Mouse (Mus musculus) heart, embryonic 11.5 days (tissue): ENCODE measurements around the gene Rem2. TPM values are rescaled to one million over a fixed set of nuclear protein-coding genes. Genes with fewer than 3 reads are reported as not detected.
A peak's percentile ranks its signal among the peaks of the same experiment; 100 is the strongest.

Experiments
- ATAC-seq: fragments of 200-750 bp; cut with Nextera tagmentation; replicated peaks from 2 replicates; pipeline ENCODE4 v1.8.0; 2017; ENCODE audit warnings: moderate library complexity; ENCODE audit not compliant: insufficient number of reproducible peaks, low FRiP score, low TSS enrichment
- H3K27ac ChIP-seq: fragments of 300-500 bp; sonication (generic); 2 replicates; pipeline ENCODE4 v1.5.1; 2014; ENCODE audit warnings: mild to moderate bottlenecking, low read depth, low read length
- H3K27me3 ChIP-seq: fragments of 300-500 bp; sonication (generic); 2 replicates; pipeline ENCODE4 v1.6.1; 2014; ENCODE audit warnings: mild to moderate bottlenecking, low read length, mixed read lengths; ENCODE audit not compliant: control insufficient read depth, insufficient read depth
- H3K36me3 ChIP-seq: fragments of 300-500 bp; sonication (generic); 2 replicates; pipeline ENCODE4 v1.6.1; 2014; ENCODE audit warnings: mild to moderate bottlenecking, low read length, moderate library complexity, mixed read lengths; ENCODE audit not compliant: control insufficient read depth, insufficient read depth
- H3K4me1 ChIP-seq: fragments of 300-500 bp; sonication (generic); 2 replicates; pipeline ENCODE4 v1.6.1; 2014; ENCODE audit warnings: low read length; ENCODE audit not compliant: control insufficient read depth, insufficient read depth
- H3K4me2 ChIP-seq: fragments of 300-500 bp; sonication (generic); 2 replicates; pipeline ENCODE4 v1.6.1; 2014; ENCODE audit warnings: mild to moderate bottlenecking, moderate library complexity
- H3K4me3 ChIP-seq: fragments of 300-500 bp; sonication (generic); 2 replicates; pipeline ENCODE4 v1.5.1; 2014; ENCODE audit warnings: low read depth, low read length
- H3K9ac ChIP-seq: fragments of 300-500 bp; sonication (generic); 2 replicates; pipeline ENCODE4 v1.6.1; 2014; ENCODE audit warnings: mild to moderate bottlenecking, low read depth, low read length, moderate library complexity
- H3K9me3 ChIP-seq: fragments of 300-500 bp; sonication (generic); replicated peaks from 2 replicates; pipeline ENCODE4 v1.6.1; 2016; ENCODE audit warnings: low read length; ENCODE audit not compliant: control insufficient read depth
- WGBS: fragments of 180-500 bp; shearing (Covaris S2); extraction: QIAGEN DNeasy Blood & Tissue Kit; methylation state at CpG from one replicate; pipeline ENCODE4 v1.1.7; 2014; ENCODE audit not compliant: insufficient replicate concordance; 5-methylcytosine and 5-hydroxymethylcytosine counted together
- polyA plus RNA-seq: library from polyadenylated mRNA; unstranded; fragments of >200 nt; fragmentation: Nextera tagmentation; extraction: Ambion mirVana; gene quantifications from 2 replicates; pipeline ENCODE4 v1.2.1, GENCODE M21; 2014

Rem2 gene
- 2.0 TPM in 2 replicates for polyA plus RNA-seq

DNA sequence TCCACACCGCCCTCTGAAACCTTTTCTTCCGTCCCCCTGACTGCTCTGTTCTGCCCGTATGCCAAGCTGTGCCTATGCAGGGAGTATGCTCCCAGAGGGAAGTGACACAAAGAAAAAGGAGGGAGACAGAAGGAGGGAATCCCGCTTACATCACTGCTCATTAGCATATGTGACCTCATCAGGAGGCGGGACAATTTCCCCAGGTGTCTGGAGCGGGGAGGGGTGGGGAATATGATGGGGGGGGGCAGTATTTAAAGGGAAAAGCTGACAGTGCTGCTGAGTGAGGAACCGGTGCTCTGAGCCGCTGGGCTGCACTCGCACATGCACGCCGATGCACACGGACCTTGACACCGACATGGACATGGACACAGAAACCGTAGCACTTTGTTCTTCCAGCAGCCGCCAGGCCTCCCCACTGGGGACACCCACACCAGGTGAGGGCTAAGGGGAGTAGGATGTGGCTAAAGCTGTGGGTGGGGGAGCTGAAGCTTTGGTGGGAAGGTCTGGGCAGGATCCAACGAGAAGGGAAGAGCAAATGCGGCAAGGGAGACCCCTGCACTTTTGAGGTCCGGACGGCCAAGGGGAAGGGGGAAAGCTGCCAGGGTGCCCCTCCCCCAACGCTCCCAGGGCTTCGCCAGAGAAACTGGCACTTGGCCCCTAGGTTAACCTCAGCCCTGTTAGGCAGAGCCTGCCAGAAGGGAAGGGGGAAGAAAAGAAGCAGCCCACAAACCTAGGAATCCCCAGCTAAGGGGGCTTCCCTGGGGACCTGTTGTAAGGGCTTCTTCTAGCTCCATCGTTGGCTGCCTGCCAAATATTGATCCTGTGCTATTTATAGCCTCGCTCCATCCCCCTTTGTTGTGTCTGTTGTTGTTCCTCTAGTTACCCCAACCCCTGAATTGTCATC lies at the start of gene Rem2:
Rem2 (plus strand) TSS at position 160 of the 904 bp plus-strand sequence.
- ATAC-seq, result peak; percentile 51
- Histone ChIP-seq H3K9ac (peak within 1 kb of the TSS; percentile 68), H3K4me3 (peak within 1 kb of the TSS; percentile 54), H3K4me1 (peaks cover 18% of the 10 kb centered on the region), H3K27me3 (peaks cover 30% of the 10 kb centered on the region), H3K27ac (no peak within 1 kb of the TSS), H3K9me3 (no peaks in the 10 kb centered on the region), H3K36me3 (no peaks in the 10 kb centered on the region), H3K4me2 (peak within 1 kb of the TSS; percentile 94)
- 1% methylated on average over 23 of the region's 23 CpGs for WGBS

DNA sequence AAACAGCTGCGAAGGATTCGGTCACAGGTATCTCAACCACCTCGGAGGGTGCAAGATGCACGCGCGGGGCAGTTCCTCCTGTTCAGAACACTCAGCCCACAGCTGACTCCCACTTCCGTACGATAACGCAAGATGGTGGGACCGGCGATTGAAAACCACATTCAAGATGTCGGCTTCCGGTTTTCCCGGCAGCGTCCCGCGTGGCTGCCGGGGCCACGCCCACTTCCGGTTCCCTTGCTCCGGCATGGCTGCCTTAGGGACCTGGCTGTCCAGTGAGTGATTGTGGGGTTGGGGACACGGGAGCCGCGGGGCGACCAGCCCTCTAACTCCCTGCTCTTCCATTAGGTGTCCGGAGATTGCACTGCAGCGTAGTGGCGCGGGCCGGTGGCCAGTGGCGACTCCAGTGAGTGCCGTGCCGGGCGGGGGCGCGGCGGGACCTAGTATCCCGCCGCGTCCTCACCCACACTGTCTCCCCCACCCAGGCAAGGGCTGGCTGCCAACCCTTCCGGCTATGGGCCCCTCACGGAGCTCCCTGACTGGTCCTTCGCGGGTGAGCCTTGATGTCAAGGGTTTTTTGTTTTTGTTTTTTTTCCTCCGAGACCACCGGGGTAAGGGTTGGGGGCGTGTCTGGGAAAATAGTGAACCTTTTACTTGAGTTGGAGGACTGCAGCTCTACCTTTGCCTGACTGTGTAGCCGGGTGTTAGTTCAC lies 49.1 kb upstream of the Rem2 start, which contains the start of gene Mrpl52:
Mrpl52 (plus strand) TSS at position 221 of the 710 bp plus-strand sequence.
- peak within 1 kb of the TSS; percentile 97 for H3K9ac ChIP-seq
- no peaks in the 10 kb centered on the region for H3K36me3 ChIP-seq
- H3K4me3 ChIP-seq, result peak within 1 kb of the TSS; percentile 93
- H3K4me1 ChIP-seq, result peaks cover 25% of the 10 kb centered on the region
- H3K9me3 ChIP-seq, result no peaks in the 10 kb centered on the region
- 1% methylated on average over 48 of the region's 48 CpGs for WGBS
- peak within 1 kb of the TSS; percentile 85 for H3K27ac ChIP-seq
- H3K4me2 ChIP-seq, result peak within 1 kb of the TSS; percentile 73
- H3K27me3 ChIP-seq, result no peaks in the 10 kb centered on the region
- ATAC-seq, result peak; percentile 57

DNA sequence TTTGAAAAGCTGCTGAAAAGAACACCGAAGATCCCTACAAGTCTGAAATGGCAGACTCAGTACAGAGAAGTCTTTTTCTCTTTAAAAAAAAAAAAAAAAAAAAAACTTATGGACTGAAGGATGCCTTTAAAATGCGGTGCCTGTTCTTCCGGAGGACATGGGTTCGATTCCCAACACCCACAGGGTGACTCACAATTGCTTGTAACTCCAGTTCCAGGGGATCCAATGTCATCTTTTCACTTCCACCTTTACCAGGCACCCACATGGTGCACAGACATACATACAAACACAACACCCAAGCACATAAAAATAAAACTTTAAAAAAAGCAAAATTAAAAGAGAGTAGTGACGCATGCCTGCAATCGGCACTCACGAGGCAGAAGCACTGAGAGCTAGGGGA lies 48.2 kb upstream of the Rem2 start:
- Histone ChIP-seq H3K36me3 (no peaks in the 10 kb centered on the region), H3K9ac (no peak overlapping the region), H3K27me3 (no peaks in the 10 kb centered on the region), H3K4me2 (peak overlapping the region; percentile 73), H3K27ac (no peak overlapping the region), H3K4me3 (peak overlapping the region; percentile 93), H3K4me1 (peaks cover 25% of the 10 kb centered on the region), H3K9me3 (no peaks in the 10 kb centered on the region)
- WGBS, result 84% methylated on average over 7 of the region's 7 CpGs
- ATAC-seq, result no peak

DNA sequence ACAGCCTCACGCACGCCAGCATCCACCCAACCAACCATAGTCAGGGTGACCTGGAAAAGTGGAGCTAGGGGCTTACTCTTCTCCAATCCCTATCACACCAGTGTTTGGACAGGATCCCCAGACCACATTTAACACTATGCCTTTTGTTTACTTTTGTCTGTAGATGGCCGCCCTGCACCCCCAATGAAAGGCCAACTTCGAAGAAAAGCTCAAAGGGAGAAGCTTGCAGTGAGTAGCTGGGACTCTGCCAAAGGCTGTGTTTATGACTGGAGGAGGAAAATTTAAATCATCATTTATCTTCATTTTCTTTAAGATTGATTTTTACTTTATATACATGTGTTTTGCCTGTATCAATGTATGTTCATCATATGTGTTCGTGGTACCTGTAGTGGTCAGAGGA lies 47.5 kb upstream of the Rem2 start:
- H3K4me2 ChIP-seq, result no peak overlapping the region
- no peak for ATAC-seq
- H3K9me3 ChIP-seq, result no peaks in the 10 kb centered on the region
- H3K4me3 ChIP-seq, result no peak overlapping the region
- H3K27ac ChIP-seq, result no peak overlapping the region
- H3K9ac ChIP-seq, result no peak overlapping the region
- no peaks in the 10 kb centered on the region for H3K27me3 ChIP-seq
- WGBS, result 86% methylated on average over 5 of the region's 5 CpGs
- peaks cover 32% of the 10 kb centered on the region for H3K4me1 ChIP-seq
- no peaks in the 10 kb centered on the region for H3K36me3 ChIP-seq

DNA sequence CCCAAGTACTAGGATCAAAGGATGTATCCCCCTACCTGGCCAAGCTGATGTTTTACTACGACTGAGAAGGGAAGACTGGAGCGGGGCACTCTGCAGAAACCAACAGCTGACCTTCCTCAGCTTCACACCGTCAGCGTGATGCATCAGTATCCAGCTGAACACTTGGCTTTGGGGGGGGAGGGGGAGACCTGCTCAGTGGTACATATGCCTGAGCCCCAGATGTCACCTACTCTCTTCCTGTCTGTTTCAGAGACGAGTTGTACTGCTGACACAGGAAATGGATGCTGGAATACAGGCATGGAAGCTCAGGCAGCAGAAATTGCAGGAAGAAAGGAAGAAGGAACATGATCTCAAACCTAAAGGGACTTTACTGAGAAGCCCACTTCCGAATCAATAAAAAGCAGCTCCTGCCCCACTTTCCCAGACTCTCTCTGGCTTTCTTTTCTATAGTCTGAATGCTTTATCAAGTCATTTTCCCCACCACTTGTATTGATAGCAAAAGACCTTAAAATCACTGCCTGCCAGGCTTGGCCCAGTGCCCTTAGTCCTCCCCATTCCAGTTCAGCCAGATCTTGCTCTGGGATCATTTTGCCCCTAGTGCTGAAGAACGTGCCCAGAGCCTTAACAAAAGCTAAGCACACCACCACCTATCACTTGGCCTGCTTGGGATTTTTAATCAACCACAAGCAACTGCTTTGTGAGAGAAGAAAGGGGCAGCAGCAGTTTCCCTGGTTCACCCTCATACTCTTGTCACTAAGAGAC lies 46.4 kb upstream of the Rem2 start:
- ATAC-seq, result no peak
- Histone ChIP-seq H3K4me3 (peak overlapping the region; percentile 82), H3K9ac (peak overlapping the region; percentile 99; the same call in 1 of the 2 replicates), H3K9me3 (no peaks in the 10 kb centered on the region), H3K27me3 (no peaks in the 10 kb centered on the region), H3K4me1 (peaks cover 43% of the 10 kb centered on the region), H3K4me2 (peak overlapping the region; percentile 83), H3K27ac (peak overlapping the region; percentile 96), H3K36me3 (no peaks in the 10 kb centered on the region)
- WGBS, result 47% methylated on average over 7 of the region's 7 CpGs

DNA sequence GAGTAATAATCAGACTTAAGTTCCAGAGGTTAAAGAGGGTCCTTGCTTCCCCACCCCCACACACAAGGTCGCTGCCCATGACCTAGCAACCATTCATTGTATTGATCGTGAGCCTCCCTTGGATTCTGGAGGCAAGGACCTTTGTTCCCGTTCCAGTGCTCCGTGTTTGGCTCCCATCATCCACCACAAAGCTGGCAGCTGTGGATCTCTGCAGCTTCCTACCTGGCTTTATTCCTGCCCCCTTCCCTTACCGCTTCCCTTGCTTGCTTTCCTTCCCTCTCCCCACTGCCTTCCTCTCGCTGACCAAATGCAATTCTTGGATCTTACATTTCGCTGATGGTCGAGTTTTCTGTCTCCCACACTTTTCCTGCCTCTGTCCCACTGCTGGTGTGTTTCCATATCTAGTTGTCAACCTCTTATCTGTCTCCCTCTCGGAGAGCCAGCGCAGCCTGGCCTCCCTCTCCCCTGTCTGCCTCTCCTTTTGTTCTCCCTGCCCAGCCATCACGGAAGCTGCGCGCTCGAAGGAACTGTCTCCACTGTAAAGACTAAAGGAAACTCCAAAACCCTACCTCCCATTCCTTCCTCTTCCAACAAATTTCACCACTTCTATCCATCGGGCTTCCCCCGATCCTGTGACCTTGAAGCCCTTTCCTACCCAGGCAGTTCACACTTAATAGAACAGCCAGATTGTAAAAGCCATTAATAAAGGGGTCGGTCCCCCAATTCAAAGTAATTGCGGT lies 45.3 kb upstream of the Rem2 start:
- 3% methylated on average over 18 of the region's 18 CpGs for WGBS
- peak overlapping the region; percentile 83 for H3K4me2 ChIP-seq
- no peak for ATAC-seq

DNA sequence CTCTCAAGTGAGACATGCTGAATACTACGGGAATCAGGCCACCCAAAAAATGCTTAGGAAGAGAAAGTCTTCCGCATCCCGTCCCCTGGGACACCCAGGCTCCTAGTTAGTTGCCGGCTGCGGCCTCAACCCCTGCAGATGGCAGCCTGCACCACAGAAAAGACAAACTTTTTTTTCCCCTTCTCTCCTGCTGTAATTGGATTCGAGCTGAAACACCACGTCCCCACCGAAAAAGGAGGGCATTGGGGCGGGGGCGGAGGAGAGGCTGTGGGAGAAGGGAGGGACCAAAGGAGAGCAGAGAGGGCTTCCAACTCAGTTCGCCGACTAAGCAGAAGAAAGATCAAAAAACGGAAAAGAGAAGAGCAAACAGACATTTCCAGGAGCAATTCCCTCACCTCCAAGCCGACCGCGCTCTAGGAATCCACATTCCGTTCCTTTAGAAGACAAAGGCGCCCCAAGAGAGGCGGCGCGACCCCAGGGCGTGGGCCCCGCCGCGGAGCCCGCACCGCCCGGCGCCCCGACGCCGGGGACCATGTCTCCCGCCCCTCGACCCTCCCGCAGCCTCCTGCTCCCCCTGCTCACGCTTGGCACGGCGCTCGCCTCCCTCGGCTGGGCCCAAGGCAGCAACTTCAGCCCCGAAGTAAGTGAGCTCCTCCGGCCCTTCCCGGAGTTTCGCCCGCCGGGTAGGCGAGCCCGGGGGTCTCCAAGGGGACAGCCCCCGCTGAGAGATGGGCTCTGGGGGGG lies 44.4 kb upstream of the Rem2 start, which contains the start of gene Mmp14:
Mmp14 (plus strand) TSS at position 279 of the 744 bp plus-strand sequence.
- no peak; the same call in 1 of the 2 replicates for ATAC-seq
- 0% methylated on average over 46 of the region's 49 CpGs for WGBS
- Histone ChIP-seq H3K36me3 (peaks cover 4% of the 10 kb centered on the region; the same call in 1 of the 2 replicates), H3K27ac (peak within 1 kb of the TSS; percentile 96), H3K4me2 (peak within 1 kb of the TSS; percentile 83), H3K4me1 (peaks cover 40% of the 10 kb centered on the region), H3K27me3 (no peaks in the 10 kb centered on the region), H3K4me3 (peak within 1 kb of the TSS; percentile 82), H3K9ac (peak within 1 kb of the TSS; percentile 99), H3K9me3 (no peaks in the 10 kb centered on the region)

More for the DNA sequence above, 45.3 kb upstream of the Rem2 start:
- H3K27ac ChIP-seq, result peak overlapping the region; percentile 96
- no peaks in the 10 kb centered on the region for H3K9me3 ChIP-seq
- H3K36me3 ChIP-seq, result 0 out of 2 replicates have a peak, but pooled peaks cover under 1% of the 10 kb centered on the region
- no peaks in the 10 kb centered on the region for H3K27me3 ChIP-seq
- H3K4me3 ChIP-seq, result peak overlapping the region; percentile 82
- H3K4me1 ChIP-seq, result peaks cover 44% of the 10 kb centered on the region
- H3K9ac ChIP-seq, result peak overlapping the region; percentile 99
